ENCODE assay signal across 25 mouse cellular contexts in the genomic region with DNA sequence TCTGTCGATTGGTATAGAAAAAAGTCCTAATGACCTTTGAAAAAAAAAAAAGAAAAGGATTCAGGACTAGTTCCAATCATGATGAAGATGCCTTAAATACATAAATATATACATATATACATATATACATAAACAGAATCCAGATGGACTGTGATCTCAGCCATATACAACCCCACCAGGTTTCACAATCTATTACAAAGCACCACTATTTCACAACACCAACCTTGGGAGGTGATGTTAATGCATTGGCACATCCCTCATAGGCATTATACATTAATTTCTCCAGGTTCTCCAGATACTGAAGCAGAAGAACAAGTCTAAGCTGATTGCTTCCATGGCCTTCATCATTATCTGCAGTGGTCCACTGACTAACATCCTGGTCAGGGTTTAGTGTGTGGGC. TPM values are rescaled to one million over a fixed set of nuclear protein-coding genes. Genes with fewer than 3 reads are reported as not detected.
DNase-seq lines count a peak whose midpoint lies in the region; ATAC-seq and TF ChIP-seq lines count a peak whose summit lies in the region.
"Had no signal": no experiment of that assay in that cellular context is flagged by ENCODE, and none has a peak within 500 bp of the region (broad histone marks: within the 10 kb centered on the region; RNA-seq: fewer than 3 reads in every experiment).

No protein-coding gene starts in this region.

- no peak overlapping the region for H3K4me3 ChIP-seq in liver, postnatal 0 days (ENCODE audit: low read depth, low read length)
- H3K4me3 ChIP-seq in liver, embryonic 11.5 days (ENCODE audit: low read depth, low read length), result no peak overlapping the region

- DNase-seq in liver, postnatal 0 days, result no peak
- DNase-seq in liver, embryonic 11.5 days (ENCODE audit: low spot score), result no peak
- peak; percentile 36 for DNase-seq in 416B (ENCODE audit: low read depth)
- DNase-seq in NIH3T3 (ENCODE audit: low read depth), result peak; percentile 53
- DNase-seq in adrenal gland, adult (ENCODE audit: inconsistent age in 2 of 2, low spot score in 1 of 2), result no peak
- DNase-seq in kidney, adult 11 months, result no peak
- DNase-seq in cerebellum, adult 9-10 months, result no peak
- DNase-seq: adrenal gland, adult 2 months; adrenal gland, adult 8-10 months; adrenal gland, postnatal 10 days; adrenal gland, postnatal 14 days; adrenal gland, postnatal 25 days; adrenal gland, postnatal 36 days; B cell, adult 2 months; cerebellum, adult 11 months; cerebellum, adult 11-12 months; cerebellum, adult 18-20 months; cerebellum, adult 2 months; cerebellum, adult 8-10 months had no signal

- peaks cover 66% of the 10 kb centered on the region for H3K36me3 ChIP-seq in liver, postnatal 0 days (replicated peaks; ENCODE audit: insufficient read depth, low read length)
- H3K36me3 ChIP-seq in liver, embryonic 11.5 days (ENCODE audit: control insufficient read depth, insufficient read depth, low read length), result peaks cover 27% of the 10 kb centered on the region

- H3K27ac ChIP-seq in liver, postnatal 0 days (ENCODE audit: low read depth), result no peak overlapping the region
- no peak overlapping the region for H3K27ac ChIP-seq in liver, embryonic 11.5 days (ENCODE audit: low read depth, low read length)

- H3K27me3 ChIP-seq in liver, postnatal 0 days (ENCODE audit: insufficient read depth, low read length), result no peaks in the 10 kb centered on the region
- H3K27me3 ChIP-seq in liver, embryonic 11.5 days (replicated peaks; ENCODE audit: control insufficient read depth, insufficient read depth, low read length), result no peaks in the 10 kb centered on the region
- H3K27me3 ChIP-seq: CH12.LX, Patski had no signal

- no peak overlapping the region for H3K9ac ChIP-seq in liver, postnatal 0 days (replicated peaks)
- H3K9ac ChIP-seq in liver, embryonic 11.5 days (ENCODE audit: low read depth, low read length), result no peak overlapping the region

- no peak overlapping the region for H3K4me2 ChIP-seq in liver, postnatal 0 days (ENCODE audit: low read depth, low read length)
- H3K4me2 ChIP-seq in liver, embryonic 11.5 days, result no peak overlapping the region

- peak; percentile 44; the same call in 1 of the 2 replicates for ATAC-seq in liver, postnatal 0 days
- no peak for ATAC-seq in liver, embryonic 11.5 days (replicated peaks; ENCODE audit: low FRiP score)
- ATAC-seq in granulocyte monocyte progenitor cell, adult 5-6 weeks (replicated peaks; ENCODE audit: poor library complexity, severe bottlenecking), result peak; percentile 69
- ATAC-seq: activated CD4-positive, CD25-positive, alpha-beta regulatory T cell, adult 4 months; CD4-positive, CD25-positive, alpha-beta regulatory T cell, adult 4 months; Patski had no signal

- no peaks in the 10 kb centered on the region for H3K4me1 ChIP-seq in liver, postnatal 0 days (ENCODE audit: insufficient read depth)
- no peaks in the 10 kb centered on the region; the same call in 1 of the 2 replicates for H3K4me1 ChIP-seq in liver, embryonic 11.5 days (replicated peaks; ENCODE audit: control insufficient read depth, insufficient read depth, low read length)

- 81% methylated on average over 1 of the region's 1 CpGs for WGBS in liver, postnatal 0 days (ENCODE audit: insufficient replicate concordance)
- WGBS in liver, embryonic 11.5 days, result 87% methylated on average over 1 of the region's 1 CpGs

- no peak for TF ChIP-seq EP300 in liver, postnatal 0 days (IDR thresholded peaks at IDR 0.05; ENCODE audit: low read depth)

- H3K9me3 ChIP-seq in liver, postnatal 0 days (ENCODE audit: low read length), result no peaks in the 10 kb centered on the region
- no peaks in the 10 kb centered on the region for H3K9me3 ChIP-seq in liver, embryonic 11.5 days (ENCODE audit: control insufficient read depth, low read length)
- H3K9me3 ChIP-seq: G1E had no signal

- TF ChIP-seq CTCF in liver, postnatal 0 days (IDR thresholded peaks at IDR 0.05; ENCODE audit: low read depth), result no peak

RNA-seq across cellular contexts. Expression of a gene that starts 55.1 kb away (rescaled TPM):
- 299 and 309 TPM in 2 replicates for polyA plus RNA-seq in liver, postnatal 0 days (2015; fragmentation: Nextera tagmentation; extraction: Ambion mirVana)
- 279 and 288 TPM in 2 replicates for polyA plus RNA-seq in liver, embryonic 11.5 days (2014; fragmentation: Nextera tagmentation; extraction: Ambion mirVana)
- 105 and 124 TPM in 2 replicates for total RNA-seq in granulocyte monocyte progenitor cell, adult 5-6 weeks (2014; fragmentation: Nextera tagmentation)
- 185 and 248 TPM in 2 replicates for total RNA-seq in granulocyte monocyte progenitor cell, adult 5-6 weeks (2017)

RNA-seq across cellular contexts. Expression of a gene that starts 58.9 kb away (rescaled TPM):
- polyA plus RNA-seq in liver, postnatal 0 days (2015; fragmentation: Nextera tagmentation; extraction: Ambion mirVana), result 3.5 and 4.0 TPM in 2 replicates
- polyA plus RNA-seq in liver, embryonic 11.5 days (2014; fragmentation: Nextera tagmentation; extraction: Ambion mirVana), result 14.2 and 14.9 TPM in 2 replicates
- 64.7 and 70.6 TPM in 2 replicates for total RNA-seq in granulocyte monocyte progenitor cell, adult 5-6 weeks (2014; fragmentation: Nextera tagmentation)
- 37.3 and 48.2 TPM in 2 replicates for total RNA-seq in granulocyte monocyte progenitor cell, adult 5-6 weeks (2017)

Comparison
In these comparisons a context has a peak if more than half of its experiments do, and no peak if none do; other contexts are left out.
1. DNase-seq: peak in 416B (single experiment) and NIH3T3 (single experiment); none in liver, postnatal 0 days (single experiment), liver, embryonic 11.5 days (single experiment), adrenal gland, adult (0 of 2), kidney, adult 11 months (single experiment) and cerebellum, adult 9-10 months (single experiment).